Mouse (Mus musculus) neural tube, embryonic 14.5 days (tissue): ENCODE measurements at regions not wholly inside any gene's neighbourhood (a gene's known extent, or its start where the extent isn't known, plus 50 kb on each side); places are given as distances from the start of the nearest gene placed in this dataset.
"Not testable (repeated sequence)": the region's sequence is repeated elsewhere in the genome, so short reads cannot be mapped to it uniquely, and the experiment has no call there.

ENCODE experiments used
- ATAC-seq: fragments of 200-750 bp; cut with Nextera tagmentation; 2 replicates; pipeline ENCODE4 v1.8.0; 2017; ENCODE audit warnings: low read depth, mild to moderate bottlenecking, moderate TSS enrichment, moderate library complexity
- H3K27ac ChIP-seq: fragments of 300-500 bp; sonication (generic); 2 replicates; pipeline ENCODE4 v1.5.1; 2014; ENCODE audit warnings: low read depth, mild to moderate bottlenecking, control low read depth, low read length, moderate library complexity, mixed read lengths
- H3K27me3 ChIP-seq: fragments of 300-500 bp; sonication (generic); 2 replicates; pipeline ENCODE4 v1.6.1; 2014; ENCODE audit warnings: low read length; ENCODE audit not compliant: control insufficient read depth, insufficient read depth
- H3K36me3 ChIP-seq: fragments of 300-500 bp; sonication (generic); 2 replicates; pipeline ENCODE4 v1.6.1; 2014; ENCODE audit warnings: low read length, mixed read lengths; ENCODE audit not compliant: control insufficient read depth, insufficient read depth
- H3K4me1 ChIP-seq: fragments of 300-500 bp; sonication (generic); 2 replicates; pipeline ENCODE4 v1.6.1; 2014; ENCODE audit warnings: low read length; ENCODE audit not compliant: control insufficient read depth, insufficient read depth
- H3K4me2 ChIP-seq: fragments of 300-500 bp; sonication (generic); 2 replicates; pipeline ENCODE4 v1.6.1; 2014; ENCODE audit warnings: mild to moderate bottlenecking, low read depth, low read length, control low read depth
- H3K4me3 ChIP-seq: fragments of 300-500 bp; sonication (generic); 2 replicates; pipeline ENCODE4 v1.5.1; 2014; ENCODE audit warnings: low read depth, low read length, control low read depth, mixed read lengths
- H3K9ac ChIP-seq: fragments of 300-500 bp; sonication (generic); replicated peaks from 2 replicates; pipeline ENCODE4 v1.6.1; 2014; ENCODE audit warnings: low read depth, mild to moderate bottlenecking, control low read depth, low read length, mixed read lengths
- H3K9me3 ChIP-seq: fragments of 300-500 bp; sonication (generic); 2 replicates; pipeline ENCODE4 v1.6.1; 2016; ENCODE audit warnings: low read length; ENCODE audit not compliant: control insufficient read depth
- WGBS: fragments of 180-500 bp; shearing (Covaris S2); extraction: QIAGEN DNeasy Blood & Tissue Kit; methylation state at CpG from one replicate; pipeline ENCODE4 v1.1.7; 2014; 5-methylcytosine and 5-hydroxymethylcytosine counted together

DNA sequence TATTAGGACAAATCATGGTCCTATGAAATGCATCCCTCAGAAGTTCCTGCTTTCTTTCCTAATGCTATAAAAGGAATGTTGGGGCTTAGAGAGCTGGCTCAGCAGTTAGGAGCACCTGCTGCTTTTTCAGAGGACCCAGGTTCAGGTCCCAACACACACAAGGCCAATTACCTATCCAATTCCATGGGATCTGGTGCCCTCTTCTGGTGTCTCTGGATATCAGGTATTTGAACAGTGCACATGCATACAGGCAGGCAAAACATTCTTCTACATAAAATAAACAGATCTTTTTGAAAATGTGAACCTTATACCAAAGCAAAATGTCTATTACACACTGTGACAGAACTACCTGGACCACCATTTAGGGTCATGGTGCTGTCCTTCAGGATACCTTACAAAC is 177.4 kb downstream of the Phf3 start:
- no peak overlapping the region for H3K4me2 ChIP-seq
- no peaks in the 10 kb centered on the region for H3K27me3 ChIP-seq
- H3K27ac ChIP-seq, result no peak overlapping the region
- no peak overlapping the region for H3K4me3 ChIP-seq
- no peak overlapping the region for H3K9ac ChIP-seq
- no peaks in the 10 kb centered on the region for H3K4me1 ChIP-seq
- H3K9me3 ChIP-seq, result no peaks in the 10 kb centered on the region
- no peak for ATAC-seq
- H3K36me3 ChIP-seq, result no peaks in the 10 kb centered on the region

DNA sequence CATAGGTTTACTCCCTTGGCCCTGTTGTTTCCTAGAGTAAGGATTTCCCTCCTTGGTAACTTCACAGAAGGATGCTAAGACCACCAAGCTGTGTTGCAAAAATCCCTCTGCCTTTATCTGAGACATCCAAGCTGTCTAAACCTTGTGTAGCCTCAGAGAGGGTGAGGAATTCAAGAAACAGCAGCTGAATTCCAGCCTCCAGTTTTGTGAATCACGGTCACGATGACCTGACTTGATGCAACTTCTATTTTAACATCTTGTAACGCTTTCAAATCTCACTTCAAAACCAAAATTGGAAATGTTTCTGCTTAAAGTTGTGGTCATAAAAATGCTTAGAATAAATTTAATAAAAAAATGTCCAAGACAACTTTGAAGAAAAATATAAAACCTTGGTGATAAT is 188.4 kb downstream of the Phf3 start:
- Histone ChIP-seq H3K9ac (no peak overlapping the region), H3K9me3 (no peaks in the 10 kb centered on the region), H3K27ac (no peak overlapping the region), H3K4me1 (no peaks in the 10 kb centered on the region), H3K27me3 (no peaks in the 10 kb centered on the region), H3K36me3 (no peaks in the 10 kb centered on the region), H3K4me3 (no peak overlapping the region), H3K4me2 (no peak overlapping the region)
- 92% methylated on average over 3 of the region's 3 CpGs for WGBS
- no peak for ATAC-seq

- Histone ChIP-seq H3K27me3 (no peaks in the 10 kb centered on the region), H3K27ac (no peak overlapping the region), H3K9me3 (no peaks in the 10 kb centered on the region), H3K4me1 (no peaks in the 10 kb centered on the region), H3K36me3 (no peaks in the 10 kb centered on the region), H3K4me2 (no peak overlapping the region), H3K4me3 (no peak overlapping the region), H3K9ac (no peak overlapping the region)
- no peak for ATAC-seq
- WGBS, result 80% methylated on average over 2 of the region's 2 CpGs
Observed at GRCm38 (mm10) chr1:30683889-30684288, 189.8 kb downstream of the Phf3 start.

GRCm38 (mm10) chr1:30639807-30640206 is 233.9 kb downstream of the Phf3 start:
- H3K4me1 ChIP-seq, result no peaks in the 10 kb centered on the region
- H3K9ac ChIP-seq, result no peak overlapping the region
- no peak overlapping the region for H3K27ac ChIP-seq
- H3K4me3 ChIP-seq, result no peak overlapping the region
- H3K9me3 ChIP-seq, result no peaks in the 10 kb centered on the region
- WGBS, result 29% methylated on average over 2 of the region's 2 CpGs
- H3K27me3 ChIP-seq, result no peaks in the 10 kb centered on the region
- no peaks in the 10 kb centered on the region for H3K36me3 ChIP-seq
- no peak for ATAC-seq
- H3K4me2 ChIP-seq, result no peak overlapping the region

DNA sequence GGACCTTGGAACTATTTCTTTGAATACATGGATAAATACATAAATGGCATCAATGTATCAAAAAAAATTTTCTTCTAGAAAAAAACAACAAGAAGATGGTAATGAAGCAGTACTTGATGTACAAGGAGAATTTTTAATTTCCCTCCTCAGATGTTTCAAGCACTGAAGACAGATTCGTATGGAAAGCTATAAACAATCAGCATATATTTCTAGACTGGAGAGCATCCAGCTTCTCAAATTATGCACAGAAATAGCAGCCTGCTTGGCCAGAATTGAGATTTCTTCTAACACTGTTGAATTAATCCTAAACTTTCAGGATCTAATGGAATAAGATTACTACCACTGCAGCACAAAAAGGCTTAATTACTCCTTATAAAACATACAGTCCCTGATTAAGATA is 241.0 kb downstream of the Phf3 start:
- H3K36me3 ChIP-seq, result no peaks in the 10 kb centered on the region
- no peaks in the 10 kb centered on the region for H3K4me1 ChIP-seq
- H3K27me3 ChIP-seq, result no peaks in the 10 kb centered on the region
- WGBS, result 93% methylated on average over 1 of the region's 1 CpGs
- no peak overlapping the region for H3K27ac ChIP-seq
- no peak overlapping the region for H3K4me3 ChIP-seq
- ATAC-seq, result no peak
- no peaks in the 10 kb centered on the region for H3K9me3 ChIP-seq
- H3K4me2 ChIP-seq, result no peak overlapping the region
- no peak overlapping the region for H3K9ac ChIP-seq

DNA sequence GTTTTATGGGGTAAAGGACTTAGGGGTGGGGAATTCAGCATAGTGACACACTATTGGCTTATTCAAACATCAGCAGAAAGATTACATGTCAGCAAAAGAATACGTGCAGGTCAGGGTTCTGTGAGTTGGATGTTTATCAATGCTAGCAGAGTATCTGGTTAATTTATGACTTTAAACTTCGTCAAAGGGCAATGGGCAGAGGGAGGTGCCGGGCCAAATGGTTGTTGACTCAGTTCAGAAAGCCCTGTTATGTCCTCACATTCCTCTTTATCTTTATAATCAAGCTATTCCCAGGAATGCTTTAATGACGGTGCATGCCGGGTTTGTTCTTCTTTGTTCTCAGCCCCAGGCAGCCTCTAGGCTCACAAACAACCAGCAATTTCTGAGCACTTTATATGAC is 245.9 kb downstream of the Phf3 start:
- not testable (repeated sequence) for H3K4me3 ChIP-seq, H3K27me3 ChIP-seq, H3K9ac ChIP-seq, H3K4me1 ChIP-seq, H3K4me2 ChIP-seq, H3K9me3 ChIP-seq, H3K27ac ChIP-seq, H3K36me3 ChIP-seq, ATAC-seq
- WGBS, result 67% methylated on average over 5 of the region's 5 CpGs

DNA sequence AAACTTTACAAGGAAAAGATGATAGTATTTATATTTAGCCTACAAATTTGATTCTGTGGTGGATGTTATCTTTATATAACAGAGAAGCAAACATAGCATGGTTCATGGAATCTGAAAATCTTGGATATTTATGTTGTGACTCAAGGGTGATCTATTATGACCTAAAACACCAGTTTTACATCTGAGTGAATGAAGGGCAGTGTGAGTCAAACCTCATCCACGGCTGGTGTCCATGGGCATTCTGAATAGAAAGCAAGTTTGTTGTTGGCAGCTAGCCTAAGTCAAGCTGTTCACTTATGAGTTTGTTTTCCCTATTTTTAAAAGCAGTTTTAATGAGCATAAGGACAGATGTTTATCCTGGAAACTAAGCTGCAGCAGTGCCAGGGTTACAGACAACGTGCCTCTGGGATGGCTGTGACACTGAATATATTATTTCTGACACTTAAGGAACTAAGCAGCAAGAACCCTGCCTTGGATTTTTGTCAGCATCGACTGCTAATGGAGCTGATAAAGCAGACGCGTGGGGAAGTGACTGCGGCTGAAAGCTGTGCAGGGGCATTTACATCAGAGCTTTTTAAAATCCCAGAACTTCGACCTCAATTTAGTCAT is 278.5 kb downstream of the Phf3 start:
- H3K27me3 ChIP-seq, result no peaks in the 10 kb centered on the region
- H3K27ac ChIP-seq, result no peak overlapping the region
- no peak overlapping the region for H3K9ac ChIP-seq
- no peaks in the 10 kb centered on the region for H3K4me1 ChIP-seq
- no peak overlapping the region for H3K4me3 ChIP-seq
- 58% methylated on average over 7 of the region's 7 CpGs for WGBS
- H3K9me3 ChIP-seq, result no peaks in the 10 kb centered on the region
- no peak overlapping the region for H3K4me2 ChIP-seq
- H3K36me3 ChIP-seq, result no peaks in the 10 kb centered on the region
- no peak for ATAC-seq

DNA sequence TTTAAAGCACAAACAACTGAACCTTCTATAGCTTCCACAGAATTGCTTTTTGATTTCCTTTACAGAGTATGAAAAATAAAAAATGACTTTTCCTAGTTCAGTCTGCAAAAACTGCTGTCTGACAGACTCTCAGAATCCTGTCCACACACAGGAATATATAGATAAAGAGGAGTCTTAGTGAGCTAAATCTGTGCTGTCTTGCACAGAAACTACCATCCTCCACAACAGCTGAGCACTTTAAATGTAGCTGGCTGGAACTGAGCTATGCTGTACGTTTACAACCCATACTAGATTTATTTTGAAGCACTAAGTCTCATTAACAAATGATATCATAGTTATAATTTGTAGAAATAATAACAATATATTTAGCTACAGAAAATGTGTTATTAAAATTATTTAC is 279.7 kb downstream of the Phf3 start:
- Histone ChIP-seq H3K27me3 (no peaks in the 10 kb centered on the region), H3K4me3 (no peak overlapping the region), H3K36me3 (no peaks in the 10 kb centered on the region), H3K27ac (no peak overlapping the region), H3K4me2 (no peak overlapping the region), H3K4me1 (no peaks in the 10 kb centered on the region), H3K9ac (no peak overlapping the region), H3K9me3 (no peaks in the 10 kb centered on the region)
- whole genome bisulfite sequencing, result 61% methylated on average over 1 of the region's 1 CpGs
- no peak for ATAC-seq

- Histone ChIP-seq H3K27ac (no peak overlapping the region), H3K4me2 (no peak overlapping the region), H3K27me3 (no peaks in the 10 kb centered on the region), H3K9ac (no peak overlapping the region), H3K4me3 (no peak overlapping the region), H3K4me1 (no peaks in the 10 kb centered on the region), H3K9me3 (no peaks in the 10 kb centered on the region), H3K36me3 (no peaks in the 10 kb centered on the region)
- no peak for ATAC-seq
- 67% methylated on average over 4 of the region's 4 CpGs for WGBS
Observed at GRCm38 (mm10) chr1:30590721-30591120, 283.0 kb downstream of the Phf3 start.

GRCm38 (mm10) chr1:30588885-30589284 is 284.8 kb downstream of the Phf3 start:
- H3K9ac ChIP-seq, result no peak overlapping the region
- H3K4me1 ChIP-seq, result no peaks in the 10 kb centered on the region
- H3K27ac ChIP-seq, result no peak overlapping the region
- H3K9me3 ChIP-seq, result no peaks in the 10 kb centered on the region
- H3K36me3 ChIP-seq, result no peaks in the 10 kb centered on the region
- H3K27me3 ChIP-seq, result no peaks in the 10 kb centered on the region
- no peak overlapping the region for H3K4me3 ChIP-seq
- ATAC-seq, result no peak
- H3K4me2 ChIP-seq, result no peak overlapping the region
- 68% methylated on average over 3 of the region's 3 CpGs for WGBS
